Mouse (Mus musculus) CH12.LX (cell line): ENCODE results near the gene B430306N03Rik. TPM values are rescaled to one million over a fixed set of nuclear protein-coding genes. Genes with fewer than 3 reads are reported as not detected.

ENCODE experiments used
- DNase-seq: peaks from one replicate; pipeline ENCODE4 v3.0.0-alpha.2; 2013; ENCODE audit errors: extremely low read depth
- H3K27ac ChIP-seq: 2 replicates; pipeline ENCODE4 v1.5.1; 2012; ENCODE audit warnings: low read depth, mild to moderate bottlenecking, control low read depth, moderate library complexity; ENCODE audit not compliant: insufficient read depth
- H3K27me3 ChIP-seq: replicated peaks from 2 replicates; pipeline ENCODE3; 2012; ENCODE audit warnings: inconsistent platforms
- H3K36me3 ChIP-seq, 2 experiments: replicated peaks in 1 of 2; 2 replicates each; pipeline versions ENCODE3 to v1.6.1; 2012; ENCODE audit warnings: inconsistent platforms in 1 of 2, low read length in 1 of 2, mild to moderate bottlenecking in 1 of 2, mixed read lengths in 1 of 2, moderate library complexity in 1 of 2; ENCODE audit not compliant: control insufficient read depth in 1 of 2, insufficient read depth in 1 of 2
- H3K4me1 ChIP-seq, 2 experiments: 2 replicates each; pipeline ENCODE4 v1.6.1; 2012; ENCODE audit warnings: inconsistent platforms in 1 of 2, moderate library complexity in 1 of 2; ENCODE audit not compliant: insufficient read depth in 2 of 2, control insufficient read depth in 1 of 2
- H3K4me2 ChIP-seq: 2 replicates; pipeline ENCODE4 v1.6.1; 2012; ENCODE audit warnings: low read depth, mild to moderate bottlenecking, control low read depth; ENCODE audit not compliant: poor library complexity, insufficient read depth, severe bottlenecking
- H3K4me3 ChIP-seq, 3 experiments: fragments of 150-350 bp in 1 of 3; sonication (generic) in 1 of 3; replicated peaks in 1 of 3; 2 replicates each; pipeline versions ENCODE3 to v1.5.1; 2011 to 2012; ENCODE audit warnings: low read depth in 2 of 3, low read length in 2 of 3, mild to moderate bottlenecking in 2 of 3, moderate library complexity in 2 of 3, control low read depth in 1 of 3, improper control_type of control experiment in 1 of 3, inconsistent platforms in 1 of 3, mixed read lengths in 1 of 3; ENCODE audit not compliant: poor library complexity in 1 of 3
- H3K79me2 ChIP-seq: replicated peaks from 2 replicates; pipeline ENCODE4 v1.6.1; 2012; ENCODE audit warnings: mild to moderate bottlenecking, moderate library complexity; ENCODE audit not compliant: control insufficient read depth, poor library complexity, insufficient read depth, severe bottlenecking; ENCODE audit errors: extremely low read depth
- H3K9ac ChIP-seq: 2 replicates; pipeline ENCODE4 v1.6.1; 2012; ENCODE audit warnings: low read depth, mild to moderate bottlenecking, control low read depth, moderate library complexity; ENCODE audit not compliant: insufficient read depth
- H3K9me3 ChIP-seq: replicated peaks from 2 replicates; pipeline ENCODE3; 2012; ENCODE audit warnings: low read length, inconsistent platforms, mixed read lengths
- CHD1 ChIP-seq: IDR thresholded peaks from 2 replicates; pipeline ENCODE4 v1.6.1; 2012; ENCODE audit warnings: low read depth, low read length, improper control_type of control experiment, inconsistent platforms
- E2F4 ChIP-seq: IDR thresholded peaks from 2 replicates; pipeline ENCODE4 v1.6.1; 2011; ENCODE audit warnings: low read depth, low read length, improper control_type of control experiment; ENCODE audit not compliant: insufficient replicate concordance
- EP300 ChIP-seq: IDR thresholded peaks from 2 replicates; pipeline ENCODE4 v1.6.1; 2011; ENCODE audit warnings: low read length, improper control_type of control experiment
- ETS1 ChIP-seq: conservative IDR thresholded peaks from 2 replicates; pipeline ENCODE4 v1.6.1; 2012; ENCODE audit warnings: low read depth, mild to moderate bottlenecking, inconsistent platforms, low read length, improper control_type of control experiment, moderate library complexity
- HCFC1 ChIP-seq: IDR thresholded peaks from 2 replicates; pipeline ENCODE4 v1.6.1; 2012; ENCODE audit warnings: low read depth, mild to moderate bottlenecking, inconsistent platforms, low read length, improper control_type of control experiment
- JUN ChIP-seq: IDR thresholded peaks from 2 replicates; pipeline ENCODE4 v1.6.1; 2011; ENCODE audit warnings: low read depth, mild to moderate bottlenecking, low read length, improper control_type of control experiment, moderate library complexity; ENCODE audit not compliant: insufficient read depth
- MEF2A ChIP-seq: IDR thresholded peaks from 2 replicates; pipeline ENCODE4 v1.6.1; 2014; ENCODE audit warnings: low read depth, mild to moderate bottlenecking, inconsistent platforms, low read length, improper control_type of control experiment, borderline replicate concordance
- MXI1 ChIP-seq: IDR thresholded peaks from 2 replicates; pipeline ENCODE4 v1.6.1; 2011; ENCODE audit warnings: mild to moderate bottlenecking, low read depth, low read length, improper control_type of control experiment
- NRF1 ChIP-seq: IDR thresholded peaks from 2 replicates; pipeline ENCODE4 v1.6.1; 2014; ENCODE audit warnings: low read depth, mild to moderate bottlenecking, inconsistent platforms, low read length, improper control_type of control experiment, moderate library complexity
- RAD21 ChIP-seq: IDR thresholded peaks from 2 replicates; pipeline ENCODE4 v1.6.1; 2011; ENCODE audit warnings: low read depth, mild to moderate bottlenecking, low read length, improper control_type of control experiment, moderate library complexity
- SMC3 ChIP-seq: IDR thresholded peaks from 2 replicates; pipeline ENCODE4 v1.6.1; 2011; ENCODE audit warnings: low read depth, low read length, improper control_type of control experiment
- TCF12 ChIP-seq: IDR thresholded peaks from 2 replicates; pipeline ENCODE4 v1.6.1; 2014; ENCODE audit warnings: low read depth, mild to moderate bottlenecking, inconsistent platforms, low read length, improper control_type of control experiment
- UBTF ChIP-seq: IDR thresholded peaks from 2 replicates; pipeline ENCODE4 v1.6.1; 2012; ENCODE audit warnings: low read depth, mild to moderate bottlenecking, inconsistent platforms, low read length, improper control_type of control experiment, moderate library complexity
- USF1 ChIP-seq: IDR thresholded peaks from 2 replicates; pipeline ENCODE4 v1.6.1; 2014; ENCODE audit warnings: low read depth, mild to moderate bottlenecking, inconsistent platforms, low read length, improper control_type of control experiment
- ZKSCAN1 ChIP-seq: IDR thresholded peaks from 2 replicates; pipeline ENCODE4 v1.6.1; 2012; ENCODE audit warnings: low read depth, inconsistent platforms, low read length, improper control_type of control experiment, borderline replicate concordance
- ZNF384 ChIP-seq: IDR thresholded peaks from 2 replicates; pipeline ENCODE4 v1.6.1; 2012; ENCODE audit warnings: low read depth, low read length, improper control_type of control experiment, inconsistent platforms
- dilution Hi-C: fragments of 300-500 bp; cut with MboI; formaldehyde crosslinking; loops from 2 replicates; pipeline ENCODE4 v1.14.3; 2020; ENCODE audit warnings: low sequenced_read_pairs; ENCODE audit not compliant: extremely low pct_unique_long_range_greater_than_20kb, extremely low pct_ligation_motif_present
- in situ Hi-C: fragments of 300-500 bp; cut with MboI; formaldehyde crosslinking; loops from 3 replicates; pipeline ENCODE4 v1.14.3; 2019; ENCODE audit warnings: low sequenced_read_pairs, low pct_ligation_motif_present, low pct_unique_long_range_greater_than_20kb, mixed read lengths
- polyA plus RNA-seq: library from polyadenylated mRNA; unstranded; fragments of >175 nt; gene quantifications from 2 replicates; pipeline ENCODE4 v1.2.1, GENCODE M21; 2012; ENCODE audit warnings: low read depth; ENCODE audit not compliant: insufficient read length
- total RNA-seq, 2 experiments: library from RNA; depleted of rRNA; stranded (reverse); fragments of 300-350 nt in 1 of 2; fragments of >200 nt in 1 of 2; gene quantifications; 2 replicates each; pipeline ENCODE4 v1.2.3; 2012 to 2014

B430306N03Rik gene
- total and polyA plus RNA-seq, 3 experiments = 0.08 to 1.0 (median 0.21) TPM

- in situ Hi-C loops (no loop called here), dilution Hi-C loops (no loop called here)
- H3K4me2 ChIP-seq = no peak overlapping the region
- H3K36me3 ChIP-seq = no peaks in the 10 kb centered on the region
- H3K27me3 ChIP-seq = no peaks in the 10 kb centered on the region
- no peaks in the 10 kb centered on the region for H3K79me2 ChIP-seq
- H3K9ac ChIP-seq = no peak overlapping the region
- H3K4me3 ChIP-seq = no peak overlapping the region
- no peak for DNase-seq
- peaks cover 0 to 27% of the 10 kb centered on the region in 2 experiments; a peak in 2 of 4 replicates for H3K4me1 ChIP-seq
- H3K27ac ChIP-seq = no peak overlapping the region
- no peak for TF ChIP-seq ETS1
- no peak for TF ChIP-seq UBTF
- TF ChIP-seq RAD21 = no peak
- TF ChIP-seq E2F4 = no peak
- TF ChIP-seq USF1 = no peak
- peaks cover 3% of the 10 kb centered on the region for H3K9me3 ChIP-seq
Measured at GRCm38 (mm10) chr17:48341947-48342346, 26.0 kb downstream of the B430306N03Rik start.

GRCm38 (mm10) chr17:48343065-48343464 is 27.1 kb downstream of the B430306N03Rik start:
- dilution Hi-C loops = no loop called here
- Histone ChIP-seq H3K4me3 (no peak overlapping the region), H3K27ac (no peak overlapping the region), H3K9ac (no peak overlapping the region)
- DNase-seq = no peak
- no peak for TF ChIP-seq MEF2A
- TF ChIP-seq CHD1 = no peak
- no peak for TF ChIP-seq UBTF
- TF ChIP-seq MXI1 = no peak
- no peak for TF ChIP-seq TCF12
- no peak for TF ChIP-seq ZKSCAN1
- TF ChIP-seq HCFC1 = no peak
- TF ChIP-seq ZNF384 = no peak
- TF ChIP-seq EP300 = no peak
- TF ChIP-seq SMC3 = no peak
- no peak for TF ChIP-seq JUN
- no peak for TF ChIP-seq NRF1
- TF ChIP-seq, all 38 proteins: peak for 0
- Histone ChIP-seq H3K27me3 (no peaks in the 10 kb centered on the region), H3K79me2 (no peaks in the 10 kb centered on the region), H3K4me1 (peaks cover 0 to 21% of the 10 kb centered on the region in 2 experiments; a peak in 2 of 4 replicates), H3K4me2 (no peak overlapping the region), H3K36me3 (no peaks in the 10 kb centered on the region), H3K9me3 (peaks cover 3% of the 10 kb centered on the region)
- in situ Hi-C loops = no loop called here
